Mouse (Mus musculus) intestine, embryonic 16.5 days (tissue): ENCODE measurements at regions not wholly inside any gene's neighbourhood (a gene's known extent, or its start where the extent isn't known, plus 50 kb on each side); places are given as distances from the start of the nearest gene placed in this dataset.

Experiments used
- ATAC-seq: fragments of 200-750 bp; cut with Nextera tagmentation; 2 replicates; pipeline ENCODE4 v1.8.0; 2017; ENCODE audit warnings: moderate TSS enrichment, moderate library complexity
- H3K27ac ChIP-seq: fragments of 300-500 bp; sonication (generic); 2 replicates; pipeline ENCODE4 v1.5.1; 2014; ENCODE audit warnings: mild to moderate bottlenecking, low read length
- H3K27me3 ChIP-seq: fragments of 300-500 bp; sonication (generic); replicated peaks from 2 replicates; pipeline ENCODE4 v1.6.1; 2014; ENCODE audit warnings: low read length, control low read depth, mixed read lengths; ENCODE audit not compliant: control insufficient read depth, insufficient read depth
- H3K36me3 ChIP-seq: fragments of 300-500 bp; sonication (generic); 2 replicates; pipeline ENCODE4 v1.6.1; 2014; ENCODE audit warnings: low read length, control low read depth; ENCODE audit not compliant: control insufficient read depth, insufficient read depth
- H3K4me1 ChIP-seq: fragments of 300-500 bp; sonication (generic); 2 replicates; pipeline ENCODE4 v1.6.1; 2014; ENCODE audit warnings: low read length, control low read depth, mixed read lengths; ENCODE audit not compliant: control insufficient read depth, insufficient read depth
- H3K4me2 ChIP-seq: fragments of 300-500 bp; sonication (generic); 2 replicates; pipeline ENCODE4 v1.6.1; 2014; ENCODE audit warnings: low read depth, low read length, control low read depth
- H3K4me3 ChIP-seq: fragments of 300-500 bp; sonication (generic); 2 replicates; pipeline ENCODE4 v1.5.1; 2014; ENCODE audit warnings: mild to moderate bottlenecking, low read length
- H3K9ac ChIP-seq: fragments of 300-500 bp; sonication (generic); 2 replicates; pipeline ENCODE4 v1.6.1; 2014; ENCODE audit warnings: low read depth, low read length
- H3K9me3 ChIP-seq: fragments of 300-500 bp; sonication (generic); 2 replicates; pipeline ENCODE4 v1.6.1; 2016; ENCODE audit warnings: low read length, control low read depth; ENCODE audit not compliant: control insufficient read depth
- WGBS: fragments of 180-500 bp; shearing (Covaris S2); extraction: QIAGEN DNeasy Blood & Tissue Kit; methylation state at CpG from one replicate; pipeline ENCODE4 v1.1.7; 2014; 5-methylcytosine and 5-hydroxymethylcytosine counted together

DNA sequence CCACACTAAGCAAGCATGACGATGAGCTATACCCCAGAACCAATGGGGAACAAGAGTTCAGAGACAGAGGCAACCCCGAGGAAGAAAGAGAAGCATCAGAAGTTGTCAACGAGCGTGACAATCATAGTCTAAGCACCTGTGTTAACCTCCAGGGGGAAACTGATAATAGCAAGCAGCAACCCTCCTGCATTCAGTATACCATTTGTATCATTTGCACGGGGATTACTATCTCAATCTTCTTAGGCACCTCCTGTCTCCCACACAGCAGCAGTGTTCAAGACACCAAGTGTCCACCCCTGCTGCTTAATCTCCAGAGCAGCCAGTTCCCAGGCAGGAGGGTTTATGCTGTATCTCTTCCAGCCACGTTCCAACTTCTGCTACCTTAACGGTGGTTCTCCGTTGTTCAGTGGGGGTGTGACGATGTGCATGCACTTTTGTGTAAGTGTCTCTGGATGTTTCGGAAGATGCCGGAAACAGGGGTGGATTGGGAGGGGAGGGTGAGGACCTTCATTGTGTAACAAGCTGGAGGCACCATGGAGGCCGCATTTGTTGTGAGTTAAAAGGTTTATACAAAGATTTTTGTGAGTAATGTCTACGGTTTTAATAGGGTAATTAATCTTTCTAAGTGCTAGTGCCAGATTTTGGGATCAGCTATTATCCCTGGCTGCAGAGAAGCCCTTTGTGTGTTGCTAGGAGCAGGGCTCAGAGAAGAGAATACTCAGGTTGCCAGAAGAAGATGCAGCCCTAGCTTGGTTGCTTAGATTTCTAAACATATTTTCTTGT is 245.8 kb downstream of the Rnf144b start:
- H3K36me3 ChIP-seq = no peaks in the 10 kb centered on the region
- H3K9ac ChIP-seq = no peak overlapping the region
- 51% methylated on average over 13 of the region's 13 CpGs for WGBS
- H3K27ac ChIP-seq = no peak overlapping the region
- no peak overlapping the region for H3K4me3 ChIP-seq
- no peaks in the 10 kb centered on the region for H3K9me3 ChIP-seq
- no peaks in the 10 kb centered on the region for H3K27me3 ChIP-seq
- no peak for ATAC-seq
- no peak overlapping the region for H3K4me2 ChIP-seq
- no peaks in the 10 kb centered on the region for H3K4me1 ChIP-seq

DNA sequence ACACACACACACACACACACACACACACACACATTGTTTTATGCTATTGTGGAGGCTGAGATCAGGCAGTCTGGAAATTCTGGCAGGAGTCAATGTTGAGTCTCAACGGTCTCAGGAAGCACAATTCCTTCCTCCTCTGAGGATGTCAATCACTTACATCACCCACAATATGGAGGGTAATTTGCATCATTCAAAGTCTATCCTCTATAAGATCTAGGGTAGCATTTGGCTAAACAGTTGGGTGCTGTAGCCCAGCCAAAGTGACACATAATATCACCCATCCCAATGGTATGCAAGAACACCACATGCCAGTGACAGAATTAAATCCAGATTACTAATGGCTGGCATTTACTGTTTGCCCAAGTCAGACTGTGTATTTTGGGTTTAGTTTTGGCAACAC is 252.1 kb downstream of the Rnf144b start:
- Histone ChIP-seq H3K4me3 (no peak overlapping the region), H3K36me3 (no peaks in the 10 kb centered on the region), H3K4me2 (no peak overlapping the region), H3K9me3 (no peaks in the 10 kb centered on the region), H3K9ac (no peak overlapping the region), H3K27ac (no peak overlapping the region), H3K4me1 (no peaks in the 10 kb centered on the region), H3K27me3 (no peaks in the 10 kb centered on the region)
- no peak for ATAC-seq
- WGBS = 68% methylated on average over 1 of the region's 1 CpGs

DNA sequence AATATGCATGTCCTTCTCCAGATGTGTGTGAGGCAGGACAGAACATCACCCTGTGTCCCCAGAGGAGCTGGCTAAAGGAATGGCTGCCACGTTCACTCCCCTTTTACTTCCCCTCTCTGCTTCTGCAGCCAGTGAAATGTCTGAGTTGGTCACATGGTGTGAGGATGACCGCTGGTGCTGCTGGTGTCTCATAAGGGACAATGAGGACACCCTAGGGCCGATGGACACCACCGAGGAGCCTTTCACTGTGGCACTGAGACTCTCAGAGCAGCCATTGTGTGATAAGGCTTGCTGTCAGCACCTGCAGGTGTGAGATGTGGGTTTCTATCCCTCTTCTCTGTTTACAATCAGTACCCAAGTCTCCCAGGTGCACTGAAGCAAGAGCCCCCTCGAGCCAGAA is 268.6 kb downstream of the Rnf144b start:
- H3K27ac ChIP-seq = no peak overlapping the region
- H3K4me1 ChIP-seq = no peaks in the 10 kb centered on the region
- no peak overlapping the region for H3K9ac ChIP-seq
- no peaks in the 10 kb centered on the region for H3K27me3 ChIP-seq
- no peak overlapping the region for H3K4me3 ChIP-seq
- no peak overlapping the region for H3K4me2 ChIP-seq
- no peaks in the 10 kb centered on the region for H3K36me3 ChIP-seq
- ATAC-seq = no peak
- no peaks in the 10 kb centered on the region for H3K9me3 ChIP-seq
- WGBS = 46% methylated on average over 5 of the region's 5 CpGs

DNA sequence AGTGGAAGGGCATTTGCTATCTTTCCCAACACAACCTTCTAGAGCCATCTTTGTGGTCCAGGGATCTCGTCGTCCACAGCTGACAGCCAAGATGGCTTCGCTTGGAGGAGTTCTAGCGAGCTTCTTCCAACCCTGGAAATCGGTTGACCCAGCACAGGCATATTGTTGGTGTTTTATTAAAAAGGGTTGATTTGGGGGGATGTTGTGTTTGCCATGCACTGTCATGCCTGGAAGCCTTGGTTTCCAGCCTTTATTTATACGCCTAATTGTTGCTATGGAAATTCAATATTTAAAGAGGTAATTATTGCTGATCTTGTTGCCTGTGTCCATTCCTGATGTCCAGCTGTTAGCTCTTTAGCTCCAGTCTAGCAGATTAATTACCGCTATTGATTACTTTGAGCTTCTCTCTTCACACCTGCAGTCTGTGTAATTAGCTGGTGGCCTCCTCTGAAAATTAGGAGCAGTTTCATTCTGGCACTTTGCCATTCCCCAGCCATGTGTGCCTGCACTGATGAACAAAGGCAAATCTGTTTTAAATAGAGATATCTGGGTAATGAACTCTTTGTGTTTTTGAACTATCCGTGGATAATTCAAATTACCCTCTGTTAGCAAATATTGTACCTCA is 275.4 kb downstream of the Rnf144b start:
- Histone ChIP-seq H3K9me3 (no peaks in the 10 kb centered on the region), H3K9ac (no peak overlapping the region), H3K4me2 (no peak overlapping the region), H3K4me3 (no peak overlapping the region), H3K27ac (no peak overlapping the region), H3K36me3 (no peaks in the 10 kb centered on the region), H3K27me3 (no peaks in the 10 kb centered on the region), H3K4me1 (no peaks in the 10 kb centered on the region)
- 74% methylated on average over 8 of the region's 8 CpGs for WGBS
- ATAC-seq = no peak

DNA sequence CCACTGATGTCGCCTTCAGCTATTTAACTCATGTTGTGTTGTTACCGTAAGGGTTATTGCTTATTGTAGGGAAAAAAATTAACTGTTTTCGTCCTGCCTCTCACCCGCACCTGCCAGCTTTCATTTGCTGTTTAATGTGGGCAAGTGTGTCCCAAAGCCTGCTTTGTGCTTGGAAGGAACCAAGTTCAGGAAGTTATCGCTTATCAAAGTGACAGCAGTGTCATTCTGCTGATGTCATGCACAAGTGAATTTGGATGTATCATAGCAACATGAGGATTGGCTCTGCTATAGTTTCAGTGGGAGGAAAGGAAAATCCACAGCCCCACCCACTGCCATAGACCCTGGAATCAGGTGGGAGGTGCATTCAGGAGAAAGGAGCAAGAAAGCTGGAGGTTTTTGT is 276.5 kb downstream of the Rnf144b start:
- no peaks in the 10 kb centered on the region for H3K9me3 ChIP-seq
- 81% methylated on average over 5 of the region's 5 CpGs for WGBS
- H3K27ac ChIP-seq = no peak overlapping the region
- ATAC-seq = no peak
- no peak overlapping the region for H3K9ac ChIP-seq
- no peak overlapping the region for H3K4me2 ChIP-seq
- H3K27me3 ChIP-seq = no peaks in the 10 kb centered on the region
- no peaks in the 10 kb centered on the region for H3K36me3 ChIP-seq
- H3K4me1 ChIP-seq = no peaks in the 10 kb centered on the region
- no peak overlapping the region for H3K4me3 ChIP-seq

DNA sequence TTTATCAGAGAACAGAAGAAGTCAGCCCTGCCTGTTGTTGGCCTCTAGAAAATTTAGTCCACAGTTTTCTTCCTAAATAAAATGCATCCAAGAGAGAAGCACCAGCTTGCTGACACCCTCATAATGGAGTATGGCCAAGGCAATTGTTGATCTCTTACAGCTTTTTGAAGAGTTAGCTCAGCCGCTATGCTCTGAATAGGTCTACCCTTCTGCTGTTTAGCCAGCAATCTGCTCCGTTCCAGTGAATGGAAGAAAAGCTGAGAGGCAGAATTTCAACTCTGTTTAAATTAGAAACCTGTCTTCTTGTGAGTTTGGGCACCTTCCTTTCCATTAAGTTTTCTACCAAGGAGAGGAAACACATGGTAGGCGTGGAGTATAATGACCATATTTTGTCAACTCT is 290.8 kb downstream of the Rnf144b start:
- WGBS = 88% methylated on average over 3 of the region's 3 CpGs
- Histone ChIP-seq H3K36me3 (no peaks in the 10 kb centered on the region), H3K4me3 (no peak overlapping the region), H3K9ac (no peak overlapping the region), H3K27ac (no peak overlapping the region), H3K4me1 (no peaks in the 10 kb centered on the region), H3K4me2 (no peak overlapping the region), H3K9me3 (no peaks in the 10 kb centered on the region), H3K27me3 (no peaks in the 10 kb centered on the region)
- ATAC-seq = no peak

DNA sequence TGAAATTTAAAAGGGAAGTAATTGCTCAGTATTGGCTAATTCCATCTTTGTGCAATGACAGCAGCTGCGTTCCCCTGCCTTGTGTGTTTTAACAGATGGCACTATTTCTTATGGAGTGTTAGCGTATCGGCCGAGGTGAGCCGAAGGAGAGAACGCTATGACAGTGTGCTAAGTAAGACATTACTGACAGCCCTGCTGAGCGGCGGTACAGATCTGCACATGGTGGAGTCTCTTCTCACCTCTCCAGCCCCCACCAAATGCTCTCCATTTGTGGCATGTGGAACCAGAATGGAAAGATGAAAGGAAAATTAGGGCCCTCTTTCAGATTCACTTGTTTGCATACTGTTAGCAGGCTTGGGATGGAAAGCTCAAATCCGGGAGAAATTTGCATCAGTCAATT is 291.5 kb downstream of the Rnf144b start:
- H3K36me3 ChIP-seq = no peaks in the 10 kb centered on the region
- no peak overlapping the region for H3K4me2 ChIP-seq
- no peak overlapping the region for H3K9ac ChIP-seq
- H3K9me3 ChIP-seq = no peaks in the 10 kb centered on the region
- WGBS = 80% methylated on average over 9 of the region's 9 CpGs
- no peak overlapping the region for H3K4me3 ChIP-seq
- no peak for ATAC-seq
- no peaks in the 10 kb centered on the region for H3K27me3 ChIP-seq
- H3K27ac ChIP-seq = no peak overlapping the region
- H3K4me1 ChIP-seq = no peaks in the 10 kb centered on the region

DNA sequence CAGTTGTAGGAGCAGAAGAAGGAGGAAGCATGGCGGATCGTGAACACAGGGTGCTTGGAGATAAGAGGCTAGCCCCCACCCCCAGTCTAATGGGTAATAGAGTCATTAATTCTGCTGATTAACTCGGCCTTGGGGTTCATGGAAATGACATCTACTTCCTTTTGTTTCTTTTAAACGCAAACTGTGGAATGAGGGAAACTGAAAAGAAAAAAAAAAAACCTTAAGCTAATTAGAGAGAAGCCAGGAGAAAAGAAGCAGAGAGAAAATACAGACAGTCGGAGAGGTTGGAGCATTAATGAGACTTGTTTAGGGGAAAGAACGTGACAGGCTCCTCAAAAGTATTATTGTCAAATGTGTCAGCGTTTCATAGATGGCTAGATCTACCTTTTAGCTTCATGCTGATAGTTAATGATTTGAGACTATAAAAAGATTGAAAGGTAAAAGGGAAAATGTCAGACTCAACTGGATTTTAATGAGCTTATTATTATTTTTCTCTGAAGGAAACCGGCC is 307.5 kb downstream of the Rnf144b start:
- Histone ChIP-seq H3K27me3 (no peaks in the 10 kb centered on the region), H3K4me1 (no peaks in the 10 kb centered on the region), H3K4me3 (no peak overlapping the region), H3K4me2 (no peak overlapping the region), H3K9ac (no peak overlapping the region), H3K27ac (no peak overlapping the region), H3K36me3 (no peaks in the 10 kb centered on the region), H3K9me3 (no peaks in the 10 kb centered on the region)
- no peak for ATAC-seq
- WGBS = 56% methylated on average over 8 of the region's 8 CpGs

DNA sequence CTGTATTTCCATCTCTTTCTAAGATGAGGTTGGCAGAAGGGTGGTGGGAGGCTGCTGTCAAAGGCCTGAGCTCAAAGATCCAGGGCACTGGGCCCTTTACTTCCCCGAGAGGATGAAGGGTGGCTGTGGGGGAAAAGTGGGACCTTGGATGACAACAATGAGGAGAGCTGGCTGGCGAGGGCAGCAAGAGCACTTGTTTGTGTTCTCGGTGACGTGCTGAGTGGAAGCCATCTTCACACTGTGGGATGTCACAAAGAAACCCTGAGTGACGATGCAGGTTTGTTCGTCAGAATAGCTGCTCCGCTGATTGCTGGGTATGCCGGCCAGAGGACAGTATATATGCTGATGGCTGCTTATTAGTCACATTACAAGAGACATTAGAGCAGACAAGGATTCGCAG is 308.0 kb downstream of the Rnf144b start:
- Histone ChIP-seq H3K9me3 (no peaks in the 10 kb centered on the region), H3K4me3 (no peak overlapping the region), H3K36me3 (no peaks in the 10 kb centered on the region), H3K4me1 (no peaks in the 10 kb centered on the region), H3K27ac (no peak overlapping the region), H3K4me2 (no peak overlapping the region), H3K27me3 (no peaks in the 10 kb centered on the region), H3K9ac (no peak overlapping the region)
- WGBS = 78% methylated on average over 9 of the region's 9 CpGs
- no peak for ATAC-seq
